Mouse (Mus musculus): Measurements from ENCODE around the gene Pias4. TPM values are rescaled to one million over a fixed set of nuclear protein-coding genes. Genes with fewer than 3 reads are reported as not detected.

The Pias4 gene
- polyA plus RNA-seq, 1 experiment from 2014 or later: 36.0 TPM

DNA sequence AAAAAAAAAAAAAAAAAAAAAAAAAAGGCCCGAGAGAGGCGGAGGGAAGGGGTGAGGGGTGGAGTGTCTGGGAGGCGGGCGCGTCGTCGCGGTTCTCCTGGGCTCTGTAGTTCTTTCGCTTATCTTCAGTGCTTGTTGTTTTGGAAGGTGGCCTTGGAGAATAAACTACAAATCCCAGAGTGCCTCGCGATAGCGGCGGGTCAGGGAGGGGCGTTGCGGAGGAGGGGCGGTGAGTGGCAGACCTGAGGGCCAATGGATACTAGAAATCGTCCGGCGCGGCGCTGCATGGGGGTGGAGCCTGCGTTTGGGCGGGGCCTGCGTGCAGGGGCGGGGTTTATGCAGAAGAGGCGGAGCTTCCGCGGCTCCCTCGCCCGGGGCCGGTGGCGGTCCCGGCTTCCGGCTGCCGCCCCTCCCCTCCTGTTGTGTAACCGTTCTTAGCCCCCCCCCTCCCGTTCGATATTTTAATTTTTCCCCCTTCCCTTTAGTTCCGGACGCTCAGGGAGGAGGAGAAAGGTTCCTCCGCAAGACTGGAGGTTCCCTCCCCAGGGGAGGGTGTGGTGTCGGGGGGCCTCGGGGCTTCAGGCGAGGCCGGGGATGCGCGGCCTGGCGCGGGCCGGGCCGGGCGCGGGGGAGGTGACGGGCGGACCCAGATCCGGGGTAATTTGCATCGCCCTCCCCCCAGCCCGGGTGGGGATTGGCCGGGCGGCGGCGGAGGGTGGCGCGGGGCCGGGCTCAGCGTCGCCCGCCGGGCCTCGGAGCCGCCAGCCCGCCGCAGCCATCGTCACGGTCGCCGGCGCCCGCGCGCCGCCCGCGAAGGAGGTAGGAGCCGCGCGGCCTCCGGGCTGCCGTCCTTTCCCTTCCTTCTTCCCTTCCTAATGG, 30.2 kb downstream of the Pias4 start:
- Histone ChIP-seq H3K4me1 (replicated peaks) (peaks cover 61% of the 10 kb centered on the region), H3K9me3 (replicated peaks) (no peaks in the 10 kb centered on the region), H3K27me3 (replicated peaks) (peaks cover 5% of the 10 kb centered on the region; the same call in 1 of the 2 replicates), H3K4me2 (peak overlapping the region; percentile 99), H3K4me3 (peak overlapping the region; percentile 74), H3K9ac (peak overlapping the region; percentile 92), H3K27ac (ENCODE audit: poor library complexity, severe bottlenecking) (peak overlapping the region; percentile 93), H3K36me3 (no peaks in the 10 kb centered on the region; the same call in none of the 2 replicates)
- peak; percentile 91 for ATAC-seq (ENCODE audit: insufficient number of reproducible peaks, low FRiP score)
- under 1% methylated on average over 86 of the region's 89 CpGs for WGBS

DNA sequence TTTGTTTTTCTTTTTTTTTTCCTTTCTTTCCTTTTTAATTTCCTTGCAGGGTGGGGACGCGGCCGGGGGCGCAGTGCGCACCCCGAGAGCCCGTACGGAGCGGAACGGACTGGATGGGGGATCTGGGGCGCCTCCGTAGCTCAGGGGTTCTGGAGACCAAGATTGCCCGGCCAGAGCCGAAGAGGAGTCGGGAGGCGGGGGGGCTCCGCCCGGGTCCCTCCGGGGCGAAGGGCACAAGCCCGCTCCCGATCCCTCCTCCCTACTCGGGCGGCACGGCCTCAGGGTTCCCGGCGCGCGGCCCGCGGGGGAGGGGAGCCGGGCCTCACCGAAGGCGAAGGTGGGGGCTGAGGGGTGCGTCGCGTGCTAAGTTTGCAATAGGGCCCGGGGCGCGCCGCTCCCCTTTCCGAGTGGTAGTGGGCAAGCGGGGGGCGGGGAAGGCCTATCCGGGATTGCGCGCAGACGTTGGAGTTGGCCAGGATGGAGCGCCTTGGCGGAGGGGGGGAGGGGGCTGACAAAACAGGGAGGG, 31.0 kb downstream of the Pias4 start:
- WGBS: 0% methylated on average over 40 of the region's 50 CpGs
- H3K27me3 ChIP-seq (replicated peaks): peaks cover 5% of the 10 kb centered on the region; the same call in 1 of the 2 replicates
- peak; percentile 18 for ATAC-seq (ENCODE audit: insufficient number of reproducible peaks, low FRiP score)
- peak overlapping the region; percentile 97 for H3K27ac ChIP-seq (ENCODE audit: poor library complexity, severe bottlenecking)
- H3K9me3 ChIP-seq (replicated peaks): no peaks in the 10 kb centered on the region
- H3K4me2 ChIP-seq: peak overlapping the region; percentile 99
- peaks cover 54% of the 10 kb centered on the region for H3K4me1 ChIP-seq (replicated peaks)
- peak overlapping the region; percentile 74 for H3K4me3 ChIP-seq
- peak overlapping the region; percentile 92 for H3K9ac ChIP-seq
- no peaks in the 10 kb centered on the region; the same call in none of the 2 replicates for H3K36me3 ChIP-seq

DNA sequence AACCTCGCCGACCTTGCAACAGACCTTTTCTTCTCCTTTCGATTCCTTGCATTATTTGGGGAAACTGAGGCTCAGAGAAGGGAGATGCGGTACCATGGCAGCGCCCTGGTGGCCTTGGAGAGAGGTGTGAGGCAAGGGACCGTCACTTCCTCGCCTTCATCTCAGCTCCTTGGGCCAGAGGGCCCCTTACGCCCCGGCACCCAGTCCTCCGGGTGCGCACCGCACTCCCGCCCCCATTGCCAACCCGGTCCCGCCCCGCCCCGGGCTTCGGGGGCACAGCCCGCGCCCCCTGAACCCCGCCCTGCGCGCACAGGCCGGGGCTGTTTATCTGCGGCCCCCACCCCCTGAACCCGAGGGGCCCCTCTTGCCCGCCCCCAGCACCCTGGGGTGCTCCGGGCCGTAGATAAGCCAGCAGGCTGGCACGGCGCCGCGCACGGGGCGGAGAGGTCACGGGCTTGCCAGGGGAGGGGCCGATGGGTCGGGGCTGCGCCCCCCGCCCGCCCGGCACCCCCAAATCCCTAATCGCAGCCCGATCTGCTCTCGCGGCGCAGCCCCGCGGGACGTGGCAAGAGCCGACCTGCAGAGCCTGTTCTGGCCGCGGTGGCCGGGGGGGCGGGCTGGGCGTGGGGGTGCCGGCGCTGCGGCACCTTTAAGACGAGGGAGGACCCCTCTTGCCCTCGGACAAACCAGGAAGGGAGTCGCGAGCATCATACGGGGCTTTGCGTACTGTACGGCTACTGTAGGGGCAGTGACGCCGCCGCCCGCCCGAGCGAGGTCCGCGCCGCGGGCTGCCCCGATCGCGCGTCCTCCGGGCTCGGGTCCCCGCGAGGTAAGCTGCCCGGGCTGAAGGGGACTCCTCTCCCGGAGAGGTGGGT, 31.7 kb downstream of the Pias4 start:
- under 1% methylated on average over 81 of the region's 86 CpGs for WGBS
- peak overlapping the region; percentile 99 for H3K4me2 ChIP-seq
- H3K9me3 ChIP-seq (replicated peaks): no peaks in the 10 kb centered on the region
- H3K9ac ChIP-seq: peak overlapping the region; percentile 92
- ATAC-seq (ENCODE audit: insufficient number of reproducible peaks, low FRiP score): peak; percentile 26
- peaks cover 5% of the 10 kb centered on the region; the same call in 1 of the 2 replicates for H3K27me3 ChIP-seq (replicated peaks)
- H3K4me1 ChIP-seq (replicated peaks): peaks cover 47% of the 10 kb centered on the region
- H3K27ac ChIP-seq (ENCODE audit: poor library complexity, severe bottlenecking): peak overlapping the region; percentile 97
- H3K36me3 ChIP-seq: no peaks in the 10 kb centered on the region
- peak overlapping the region; percentile 74 for H3K4me3 ChIP-seq

DNA sequence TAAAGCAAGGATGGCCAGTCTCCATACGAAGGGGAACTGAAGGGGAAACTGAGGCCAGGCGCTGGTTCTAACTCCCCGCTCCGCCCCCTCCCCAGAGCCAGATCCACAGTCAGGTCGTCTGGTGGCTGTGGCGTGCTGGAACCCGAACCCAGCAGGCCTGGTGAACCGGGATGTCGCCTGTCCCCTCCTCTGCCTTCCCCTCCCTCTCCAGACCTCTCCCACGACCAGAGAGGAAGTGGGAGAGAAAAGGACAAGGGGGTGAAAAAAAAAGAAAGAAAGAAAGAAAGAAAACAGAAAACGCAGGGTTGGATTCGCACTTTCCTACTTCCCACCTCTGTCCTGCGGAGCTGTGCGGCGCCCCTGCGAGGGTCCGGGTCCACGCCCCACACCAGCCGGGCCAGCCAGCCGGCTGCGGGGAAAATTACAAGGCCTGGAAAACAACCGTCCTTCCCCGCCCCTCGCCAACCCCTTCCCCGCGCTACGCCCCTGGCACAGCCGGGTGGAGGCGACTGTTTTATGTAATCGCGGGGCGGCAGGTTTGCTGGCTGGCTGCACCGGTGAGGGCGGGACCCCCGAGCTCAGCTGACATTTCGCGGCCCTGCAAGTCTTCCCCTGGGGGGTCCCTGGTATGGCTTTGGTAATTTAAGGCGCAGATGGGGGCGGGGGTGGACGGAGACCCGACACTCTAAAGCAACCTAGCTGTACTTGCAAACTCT, 32.6 kb downstream of the Pias4 start, which contains the start of gene Zbtb7a:
Zbtb7a (plus strand) TSS at position 255 of the 716 bp plus-strand sequence.
- Histone ChIP-seq H3K4me1 (replicated peaks) (peaks cover 38% of the 10 kb centered on the region), H3K4me2 (peak within 1 kb of the TSS; percentile 99), H3K9ac (peak within 1 kb of the TSS; percentile 92), H3K4me3 (peak within 1 kb of the TSS; percentile 74), H3K36me3 (no peaks in the 10 kb centered on the region), H3K27ac (ENCODE audit: poor library complexity, severe bottlenecking) (peak within 1 kb of the TSS; percentile 97), H3K27me3 (replicated peaks) (peaks cover 5% of the 10 kb centered on the region; the same call in 1 of the 2 replicates), H3K9me3 (replicated peaks) (no peaks in the 10 kb centered on the region)
- 3% methylated on average over 41 of the region's 41 CpGs for WGBS
- no peak for ATAC-seq (ENCODE audit: insufficient number of reproducible peaks, low FRiP score)

DNA sequence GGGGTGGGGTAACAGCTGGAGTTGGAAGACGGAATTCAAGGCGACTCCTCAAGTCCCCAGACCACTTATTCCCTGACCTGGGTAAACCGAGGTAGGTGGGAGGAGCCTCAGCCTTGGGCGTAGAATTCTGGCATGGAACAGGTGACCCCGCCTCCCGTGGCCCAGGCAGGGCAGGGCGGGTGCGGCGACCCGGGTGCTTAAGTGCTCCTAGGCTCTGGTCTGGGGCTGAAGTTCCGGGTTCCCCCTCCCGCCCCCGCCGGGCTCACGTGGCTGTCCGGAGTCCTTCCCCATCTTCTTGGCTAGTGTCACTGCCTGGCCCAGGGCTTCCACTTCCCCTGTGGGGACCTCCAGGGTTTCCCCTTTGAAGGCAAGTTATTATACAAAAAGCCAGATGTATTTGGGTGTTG, 33.5 kb downstream of the Pias4 start:
- no peak overlapping the region for H3K27ac ChIP-seq (ENCODE audit: poor library complexity, severe bottlenecking)
- 7% methylated on average over 16 of the region's 16 CpGs for whole genome bisulfite sequencing

DNA sequence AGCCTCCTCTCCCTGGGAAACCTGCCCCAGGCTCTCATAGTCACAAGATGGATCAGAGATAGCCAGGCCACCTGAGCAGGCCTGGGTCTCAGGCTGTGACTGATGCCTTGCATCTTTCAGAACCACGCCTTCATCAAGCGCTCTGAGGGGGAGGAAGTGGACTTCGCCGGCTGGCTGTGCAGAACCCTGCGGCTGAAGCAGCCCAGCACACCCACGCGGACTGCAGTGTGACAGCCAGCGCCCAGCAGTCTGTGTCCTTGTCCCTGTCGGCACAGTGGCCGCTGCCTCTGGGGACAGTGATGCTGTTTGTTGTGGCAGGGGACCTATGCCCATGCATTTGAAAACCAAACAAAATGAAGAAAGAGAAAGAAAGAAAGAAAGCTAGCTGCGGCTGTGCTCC, 44.2 kb downstream of the Pias4 start:
- no peak overlapping the region for H3K27ac ChIP-seq (ENCODE audit: poor library complexity, severe bottlenecking)
- no peak overlapping the region for H3K9ac ChIP-seq
- 80% methylated on average over 11 of the region's 11 CpGs for WGBS
- no peaks in the 10 kb centered on the region for H3K9me3 ChIP-seq (replicated peaks)
- no peak for ATAC-seq (ENCODE audit: insufficient number of reproducible peaks, low FRiP score)
- H3K27me3 ChIP-seq (replicated peaks): no peaks in the 10 kb centered on the region
- H3K4me1 ChIP-seq (replicated peaks): peaks cover 8% of the 10 kb centered on the region
- H3K4me2 ChIP-seq: no peak overlapping the region
- H3K4me3 ChIP-seq: no peak overlapping the region
- peaks cover 64% of the 10 kb centered on the region for H3K36me3 ChIP-seq

More for the DNA sequence above, 33.5 kb downstream of the Pias4 start:
- Histone ChIP-seq H3K9me3 (replicated peaks) (no peaks in the 10 kb centered on the region), H3K4me2 (peak overlapping the region; percentile 48), H3K27me3 (replicated peaks) (peaks cover 5% of the 10 kb centered on the region; the same call in 1 of the 2 replicates), H3K4me3 (peak overlapping the region; percentile 74), H3K9ac (0 out of 2 replicates have a peak overlapping the region, but pooled peaks have one; percentile 13), H3K4me1 (replicated peaks) (peaks cover 35% of the 10 kb centered on the region), H3K36me3 (no peaks in the 10 kb centered on the region)
- ATAC-seq (ENCODE audit: insufficient number of reproducible peaks, low FRiP score): no peak

DNA sequence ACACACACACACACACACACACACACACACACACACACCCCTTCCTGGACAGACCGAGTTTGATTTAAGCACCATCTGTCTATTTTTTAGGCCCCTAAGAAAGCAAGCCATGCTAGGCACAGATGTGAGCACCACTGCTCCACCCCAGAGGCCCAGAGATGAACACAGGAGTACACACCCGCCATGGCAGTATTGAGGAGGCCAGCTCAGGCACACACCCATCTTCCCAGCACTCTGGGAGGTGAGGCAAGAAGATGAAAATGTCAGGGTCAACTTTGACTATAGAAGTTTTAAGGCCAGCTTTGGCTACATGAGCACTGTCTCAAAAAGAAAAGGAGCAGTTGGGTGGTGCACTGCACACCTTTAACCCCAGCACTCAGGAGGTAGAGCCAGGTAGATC, 44.8 kb downstream of the Pias4 start:
- Histone ChIP-seq H3K27me3 (replicated peaks) (no peaks in the 10 kb centered on the region), H3K9me3 (replicated peaks) (no peaks in the 10 kb centered on the region), H3K27ac (ENCODE audit: poor library complexity, severe bottlenecking) (no peak overlapping the region), H3K36me3 (peaks cover 68% of the 10 kb centered on the region), H3K4me1 (replicated peaks) (peaks cover 6% of the 10 kb centered on the region; the same call in 1 of the 2 replicates), H3K4me3 (no peak overlapping the region), H3K9ac (no peak overlapping the region), H3K4me2 (no peak overlapping the region)
- ATAC-seq (ENCODE audit: insufficient number of reproducible peaks, low FRiP score): no peak
- 75% methylated on average over 2 of the region's 2 CpGs for WGBS

DNA sequence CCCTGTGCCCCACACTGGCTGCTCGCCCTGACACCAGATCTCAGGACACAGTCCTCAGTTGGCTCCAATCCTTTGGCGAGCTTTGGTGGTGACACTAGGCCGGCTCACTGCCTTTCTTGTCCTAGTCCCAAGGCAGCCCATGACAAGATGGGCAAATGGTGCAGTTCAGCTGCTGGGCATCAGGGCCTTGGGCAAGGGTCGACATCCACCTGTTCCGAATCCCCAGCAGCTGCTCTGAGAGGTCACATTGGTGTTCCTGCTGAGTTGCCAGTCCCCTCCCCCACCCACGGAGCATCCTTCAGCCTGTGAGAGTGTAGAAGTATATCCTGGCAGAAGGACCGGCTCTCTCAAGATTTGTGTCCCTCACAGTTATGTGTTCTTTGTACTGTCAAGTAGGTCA, 47.1 kb downstream of the Pias4 start:
- Histone ChIP-seq H3K9me3 (replicated peaks) (no peaks in the 10 kb centered on the region), H3K27me3 (replicated peaks) (no peaks in the 10 kb centered on the region), H3K36me3 (peaks cover 88% of the 10 kb centered on the region), H3K27ac (ENCODE audit: poor library complexity, severe bottlenecking) (no peak overlapping the region), H3K4me2 (no peak overlapping the region), H3K9ac (no peak overlapping the region), H3K4me1 (replicated peaks) (no peaks in the 10 kb centered on the region), H3K4me3 (no peak overlapping the region)
- no peak for ATAC-seq (ENCODE audit: insufficient number of reproducible peaks, low FRiP score)
- WGBS: 93% methylated on average over 7 of the region's 7 CpGs

- no peak overlapping the region for H3K4me3 ChIP-seq
- no peak overlapping the region for H3K4me2 ChIP-seq
- H3K9ac ChIP-seq: no peak overlapping the region
- H3K27ac ChIP-seq (ENCODE audit: poor library complexity, severe bottlenecking): no peak overlapping the region
- H3K27me3 ChIP-seq (replicated peaks): no peaks in the 10 kb centered on the region
- no peak for ATAC-seq (ENCODE audit: insufficient number of reproducible peaks, low FRiP score)
- no peaks in the 10 kb centered on the region for H3K4me1 ChIP-seq (replicated peaks)
- WGBS: 96% methylated on average over 10 of the region's 10 CpGs
- H3K36me3 ChIP-seq: peaks cover 96% of the 10 kb centered on the region
- H3K9me3 ChIP-seq (replicated peaks): no peaks in the 10 kb centered on the region
Measured at GRCm38 (mm10) chr10:81119625-81120024, 48.1 kb downstream of the Pias4 start.

DNA sequence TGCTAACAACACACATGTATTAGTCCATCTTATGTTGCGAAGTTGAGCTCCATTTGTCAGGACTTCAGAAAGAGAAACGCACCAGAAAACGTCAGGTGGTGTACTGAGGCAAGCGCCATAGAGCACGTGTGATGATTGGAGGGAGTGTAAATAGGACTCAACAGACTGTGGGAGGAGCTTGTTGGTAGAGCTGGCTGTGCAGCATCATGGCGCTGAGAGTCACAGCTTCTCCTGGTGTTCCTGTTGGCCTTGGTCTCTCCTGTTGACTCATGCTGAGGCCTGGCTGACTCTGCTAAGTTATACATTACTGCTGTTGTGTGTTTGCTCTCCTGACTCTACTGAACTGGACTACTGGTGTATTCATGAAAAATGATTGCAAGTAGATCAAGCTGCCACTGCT, 54.8 kb downstream of the Pias4 start:
- no peak overlapping the region for H3K4me3 ChIP-seq
- no peaks in the 10 kb centered on the region for H3K4me1 ChIP-seq (replicated peaks)
- no peak overlapping the region for H3K4me2 ChIP-seq
- no peak overlapping the region for H3K27ac ChIP-seq (ENCODE audit: poor library complexity, severe bottlenecking)
- no peak overlapping the region for H3K9ac ChIP-seq
- no peaks in the 10 kb centered on the region for H3K9me3 ChIP-seq (replicated peaks)
- H3K36me3 ChIP-seq: peaks cover 91% of the 10 kb centered on the region
- WGBS: 93% methylated on average over 6 of the region's 6 CpGs
- no peaks in the 10 kb centered on the region for H3K27me3 ChIP-seq (replicated peaks)
- ATAC-seq (ENCODE audit: insufficient number of reproducible peaks, low FRiP score): no peak
